Mouse (Mus musculus): ENCODE measurements around the gene Hspa14.

GRCm38 (mm10) chr2:3500886-3501285 lies 11.7 kb downstream of the Hspa14 start:
- TF ChIP-seq CTCF (IDR thresholded peaks at IDR 0.05; ENCODE audit: low read depth), result no peak
- TF ChIP-seq EP300 (IDR thresholded peaks at IDR 0.05; ENCODE audit: low read depth), result no peak

All from liver, embryonic 14.5 days (tissue).